Mouse (Mus musculus): ENCODE data around the gene Tamm41.
A peak's percentile ranks its signal among the peaks of the same experiment; 100 is the strongest.

GRCm38 (mm10) chr6:115037103-115038094 lies at the start of gene Tamm41:
- TF ChIP-seq EP300 (IDR thresholded peaks at IDR 0.05; ENCODE audit: low read depth) = no peak
- peak; percentile 91 for TF ChIP-seq CTCF (IDR thresholded peaks at IDR 0.05; ENCODE audit: low read depth)
